Mouse (Mus musculus) B cell, adult (primary cell): ENCODE data around the gene Ap1s1. TPM values are rescaled to one million over a fixed set of nuclear protein-coding genes. Genes with fewer than 3 reads are reported as not detected.

ENCODE experiments used
- total RNA-seq: library from RNA; stranded (reverse); gene quantifications from 4 replicates; pipeline ENCODE4 v1.2.4, GENCODE M21; 2023; ENCODE audit not compliant: inconsistent age

Ap1s1 gene
- total RNA-seq, result 21.2 to 26.8 TPM (median 22.0 TPM) in 4 replicates

GRCm38 (mm10) chr5:137045402-137046323 is at the start of gene Ap1s1:
Ap1s1 (minus strand) TSS chr5:137046135.

DNA sequence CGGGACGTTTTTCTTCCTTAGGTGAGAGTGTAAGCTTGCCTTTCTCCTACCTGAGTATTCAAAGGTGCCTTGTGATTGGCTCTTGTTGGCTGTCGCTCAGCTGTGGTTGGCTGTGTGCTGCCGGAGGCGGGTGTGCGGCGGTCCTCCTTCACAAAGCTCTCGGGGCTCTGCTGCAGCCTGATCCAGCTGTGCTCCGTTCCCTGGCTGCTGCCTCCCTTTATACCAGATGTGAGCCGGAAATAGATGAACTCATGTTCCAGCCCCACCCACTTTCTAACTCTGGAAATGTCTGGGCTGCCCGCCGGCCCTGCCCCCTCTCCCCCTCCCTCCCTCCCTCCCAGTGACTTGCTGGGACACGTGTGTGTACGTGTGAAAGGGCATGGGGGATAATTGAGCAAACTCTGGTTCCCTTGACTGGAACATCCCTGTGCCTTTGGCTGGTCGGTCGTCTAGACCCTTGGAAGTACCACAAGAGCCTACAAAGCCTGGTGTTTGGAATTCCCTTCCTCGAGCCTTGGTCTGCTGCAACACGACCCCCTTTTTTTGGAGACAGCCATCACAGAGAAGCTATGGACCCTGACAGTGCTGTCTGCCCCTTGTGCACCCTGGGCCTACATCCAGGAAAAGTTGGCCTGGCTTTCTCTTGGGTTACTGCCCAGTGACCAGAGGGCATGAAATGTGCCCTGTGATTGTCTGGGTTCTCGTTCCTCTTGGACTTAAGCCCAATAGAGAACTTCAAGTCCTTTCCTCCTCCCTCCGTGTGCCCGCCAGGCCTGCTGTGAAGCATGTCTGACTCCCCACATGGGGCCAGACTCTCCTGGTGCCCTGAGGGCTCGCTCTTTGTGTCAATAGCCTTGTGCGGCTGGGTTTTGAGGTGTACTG is 26.4 kb upstream of the Ap1s1 start, which contains the start of gene Serpine1:
Serpine1 (minus strand) TSS at position 190 of the 882 bp plus-strand sequence.

DNA sequence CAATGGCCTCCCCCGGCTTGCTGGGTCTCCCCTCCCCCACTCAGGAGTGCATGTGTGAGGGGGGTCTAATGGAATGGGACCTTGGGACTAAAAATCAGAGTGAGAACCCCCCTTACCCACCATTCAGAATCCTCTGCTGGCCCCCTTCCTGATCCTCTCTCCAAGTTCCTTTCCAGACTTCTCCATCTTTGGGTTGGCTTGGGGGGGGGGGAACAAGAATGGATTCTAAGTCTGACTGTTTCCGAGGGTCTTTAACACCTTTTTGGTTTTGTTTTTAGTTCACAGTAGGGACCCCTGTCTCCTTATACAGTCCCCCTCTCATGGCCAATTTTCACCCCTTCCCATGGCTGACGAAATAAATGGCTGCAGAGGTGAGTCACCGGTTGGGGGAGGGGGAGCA is 19.8 kb downstream of the Ap1s1 start, which contains the start of gene Vgf:
Vgf (plus strand) TSS at position 301 of the 400 bp plus-strand sequence.

DNA sequence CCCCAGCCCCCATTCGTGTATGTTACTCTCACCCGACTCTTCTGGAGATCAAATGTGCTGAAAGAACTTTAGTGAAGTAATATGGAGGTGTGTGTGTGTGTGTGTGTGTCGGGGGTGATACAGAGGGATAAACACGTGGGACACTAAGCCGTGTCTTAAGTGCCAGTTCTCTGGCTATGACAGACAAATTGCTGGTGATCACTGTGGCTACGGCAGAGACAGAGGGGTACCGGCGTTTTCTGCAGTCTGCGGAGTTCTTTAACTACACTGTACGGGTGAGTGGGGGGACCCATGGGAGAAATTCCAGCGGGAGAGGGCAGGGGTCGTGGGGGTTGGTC is 58.0 kb downstream of the Ap1s1 start, which contains the start of gene Znhit1:
Znhit1 (minus strand) TSS at position 88 of the 338 bp plus-strand sequence.

GRCm38 (mm10) chr5:136986695-136987137 is 59.2 kb downstream of the Ap1s1 start, which contains the start of gene Plod3:
Plod3 (plus strand) TSS chr5:136987019.

Other genes starting within 250 kb of the Ap1s1 start
- not detected in 4 replicates for gene Col26a1, start 162.9 kb downstream of the Ap1s1 start, total RNA-seq
- gene Ift22, start 138.0 kb downstream of the Ap1s1 start, total RNA-seq, result 15.6 to 28.1 TPM (median 22.4 TPM) in 4 replicates
- 162 to 190 TPM (median 176 TPM) in 4 replicates for gene Fis1, start 92.9 kb downstream of the Ap1s1 start, total RNA-seq
- 0.35 to 1.4 TPM in 2 of 4 replicates, not detected in the others for gene Cldn15, start 79.5 kb downstream of the Ap1s1 start, total RNA-seq
- gene Plod3, start 59.1 kb downstream of the Ap1s1 start, total RNA-seq, result 19.4 to 29.8 TPM (median 27.6 TPM) in 4 replicates
- 21.9 to 29.1 TPM (median 27.2 TPM) in 4 replicates for gene Znhit1, start 58.1 kb downstream of the Ap1s1 start, total RNA-seq
- 0.94 to 1.9 TPM (median 1.4 TPM) in 4 replicates for gene Vgf, start 19.7 kb downstream of the Ap1s1 start, total RNA-seq
- gene Serpine1, start 26.1 kb upstream of the Ap1s1 start, total RNA-seq, result not detected in 4 replicates
- 58.3 to 72.3 TPM (median 64.2 TPM) in 4 replicates for gene Trim56, start 70.1 kb upstream of the Ap1s1 start, total RNA-seq
- not detected in 4 replicates for gene Muc3, start 103.2 kb upstream of the Ap1s1 start, total RNA-seq
- 10.4 to 13.8 TPM (median 11.2 TPM) in 4 replicates for gene Muc3a, start 166.3 kb upstream of the Ap1s1 start, total RNA-seq
- gene Ache, start 241.4 kb upstream of the Ap1s1 start, total RNA-seq, result 0.32 to 0.48 TPM (median 0.41 TPM) in 4 replicates
- 0.51 to 2.0 TPM (median 1.1 TPM) in 4 replicates for gene Ufsp1, start 248.5 kb upstream of the Ap1s1 start, total RNA-seq